Mouse (Mus musculus): ENCODE measurements around the gene Msrb2. TPM values are rescaled to one million over a fixed set of nuclear protein-coding genes. Genes with fewer than 3 reads are reported as not detected.

The Msrb2 gene
- polyA plus RNA-seq, 1 experiment from 2014 or later, result 24.6 TPM

DNA sequence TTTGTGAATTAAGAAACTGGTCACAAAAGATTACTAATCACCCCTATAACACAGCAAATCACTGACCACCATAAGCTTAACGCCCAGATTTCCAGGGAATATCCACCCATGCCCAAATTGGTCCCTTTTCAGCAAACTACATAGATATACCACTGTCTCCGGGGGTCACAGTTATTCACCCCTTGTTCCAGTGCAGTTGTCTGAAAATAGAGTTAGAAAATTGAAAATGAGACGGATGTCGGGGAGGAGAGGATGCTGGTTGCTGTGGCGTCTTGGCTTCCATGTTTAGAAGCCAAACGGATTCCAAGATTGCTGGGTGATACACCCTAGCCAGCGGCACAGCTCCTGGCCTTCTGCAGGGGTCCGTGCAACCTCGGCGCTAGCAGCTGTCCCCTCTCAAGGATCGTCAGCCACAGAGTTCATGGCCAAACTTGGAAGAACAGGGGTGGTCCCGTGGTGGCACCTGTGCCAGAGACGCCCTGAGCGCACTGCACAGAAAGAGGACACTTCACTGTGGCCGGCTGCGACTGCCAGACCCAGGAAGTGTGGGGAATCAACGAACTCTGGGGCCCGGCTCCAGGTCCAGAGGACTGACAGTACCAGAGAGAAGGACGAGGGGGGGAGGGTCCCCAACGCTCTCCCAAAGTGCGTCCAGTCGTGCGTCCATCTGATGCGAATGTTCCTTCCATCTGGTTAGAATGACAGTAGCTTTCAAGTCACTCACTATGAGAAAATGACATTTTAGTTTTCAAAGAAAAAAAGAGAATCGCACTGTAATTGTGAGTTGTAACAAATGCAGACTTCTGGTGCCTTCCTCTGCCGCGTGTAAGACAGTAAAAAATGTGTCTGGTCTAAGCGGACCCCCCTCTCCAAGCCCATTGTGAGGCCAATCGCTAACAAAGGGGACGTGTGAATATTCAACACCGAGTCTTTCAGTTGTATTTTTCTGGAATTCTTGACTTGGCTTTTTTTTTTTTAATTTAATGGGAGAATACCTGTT, 58.8 kb downstream of the Msrb2 start:
- Histone ChIP-seq H3K4me3 (ENCODE audit: low read depth, low read length) (no peak overlapping the region), H3K36me3 (ENCODE audit: control insufficient read depth, insufficient read depth, low read length) (no peaks in the 10 kb centered on the region), H3K4me2 (ENCODE audit: low read depth, severe bottlenecking) (no peak overlapping the region), H3K9ac (ENCODE audit: low read length) (no peak overlapping the region), H3K4me1 (ENCODE audit: control insufficient read depth, insufficient read depth, low read length) (0 out of 2 replicates have a peak, but pooled peaks cover 5% of the 10 kb centered on the region), H3K9me3 (ENCODE audit: control insufficient read depth, low read length) (no peaks in the 10 kb centered on the region), H3K27me3 (ENCODE audit: control insufficient read depth, insufficient read depth, low read length) (peaks cover 54% of the 10 kb centered on the region), H3K27ac (replicated peaks; ENCODE audit: low read depth, low read length) (no peak overlapping the region)
- no peak for ATAC-seq (ENCODE audit: insufficient number of reproducible peaks, low FRiP score, low TSS enrichment, low read depth)
- no peak for DNase-seq (ENCODE audit: low spot score)
- WGBS, result 3% methylated on average over 31 of the region's 31 CpGs

DNA sequence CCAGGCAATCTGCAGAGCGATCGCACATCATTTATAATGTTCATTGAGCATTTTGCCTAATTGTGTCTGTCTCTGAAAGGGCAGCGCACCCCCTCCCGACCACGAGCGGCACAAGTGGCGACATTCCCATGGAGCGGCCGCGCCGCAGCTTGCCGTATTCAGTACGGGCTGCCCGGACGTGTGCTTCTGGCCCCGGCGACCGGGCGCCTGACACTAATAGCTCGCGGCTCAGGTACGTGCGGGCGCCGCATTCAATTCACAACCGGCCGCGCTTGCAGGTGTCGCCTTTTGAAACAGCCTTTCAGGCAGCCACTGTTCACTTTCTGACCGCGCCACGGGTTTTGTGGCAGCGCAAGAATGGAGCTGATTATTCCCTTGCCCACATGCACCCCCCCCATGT, 59.5 kb downstream of the Msrb2 start:
- no peaks in the 10 kb centered on the region for H3K9me3 ChIP-seq (ENCODE audit: control insufficient read depth, low read length)
- no peak overlapping the region for H3K27ac ChIP-seq (replicated peaks; ENCODE audit: low read depth, low read length)
- peaks cover 54% of the 10 kb centered on the region for H3K27me3 ChIP-seq (ENCODE audit: control insufficient read depth, insufficient read depth, low read length)
- ATAC-seq (ENCODE audit: insufficient number of reproducible peaks, low FRiP score, low TSS enrichment, low read depth) (no peak), DNase-seq (ENCODE audit: low spot score) (peak; percentile 36)
- under 1% methylated on average over 33 of the region's 33 CpGs for WGBS
- H3K4me1 ChIP-seq (ENCODE audit: control insufficient read depth, insufficient read depth, low read length), result 0 out of 2 replicates have a peak, but pooled peaks cover 5% of the 10 kb centered on the region
- 0 out of 2 replicates have a peak overlapping the region, but pooled peaks have one; percentile 3 for H3K4me3 ChIP-seq (ENCODE audit: low read depth, low read length)
- H3K9ac ChIP-seq (ENCODE audit: low read length), result no peak overlapping the region
- no peaks in the 10 kb centered on the region for H3K36me3 ChIP-seq (ENCODE audit: control insufficient read depth, insufficient read depth, low read length)
- H3K4me2 ChIP-seq (ENCODE audit: low read depth, severe bottlenecking), result 0 out of 2 replicates have a peak overlapping the region, but pooled peaks have one; percentile 0

DNA sequence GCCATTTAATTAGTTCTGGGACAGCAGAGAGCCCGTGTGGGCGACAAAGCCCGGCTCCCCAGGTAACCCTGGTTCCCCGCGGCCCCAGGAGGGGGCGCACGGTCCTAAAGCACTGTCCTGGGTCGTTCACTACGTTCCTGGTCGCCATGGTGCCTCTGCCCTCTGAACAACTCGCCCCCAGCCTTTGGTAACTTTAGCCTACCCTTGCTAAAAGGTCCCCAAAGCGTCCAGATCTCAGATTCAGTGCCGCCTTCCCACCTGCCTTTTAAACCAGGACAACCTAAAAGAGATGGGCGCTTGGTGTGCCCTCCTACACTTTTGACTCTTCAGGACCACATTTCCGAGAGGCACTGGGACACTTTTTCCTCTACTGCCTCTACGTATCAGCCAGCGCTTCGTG, 59.9 kb downstream of the Msrb2 start:
- DNase-seq (ENCODE audit: low spot score), result peak; percentile 60
- no peak for ATAC-seq (ENCODE audit: insufficient number of reproducible peaks, low FRiP score, low TSS enrichment, low read depth)
- peaks cover 54% of the 10 kb centered on the region for H3K27me3 ChIP-seq (ENCODE audit: control insufficient read depth, insufficient read depth, low read length)
- H3K9ac ChIP-seq (ENCODE audit: low read length), result no peak overlapping the region
- under 1% methylated on average over 18 of the region's 18 CpGs for WGBS
- no peaks in the 10 kb centered on the region for H3K9me3 ChIP-seq (ENCODE audit: control insufficient read depth, low read length)
- H3K36me3 ChIP-seq (ENCODE audit: control insufficient read depth, insufficient read depth, low read length), result no peaks in the 10 kb centered on the region
- 0 out of 2 replicates have a peak overlapping the region, but pooled peaks have one; percentile 3 for H3K4me3 ChIP-seq (ENCODE audit: low read depth, low read length)
- 0 out of 2 replicates have a peak overlapping the region, but pooled peaks have one; percentile 0 for H3K4me2 ChIP-seq (ENCODE audit: low read depth, severe bottlenecking)
- 0 out of 2 replicates have a peak, but pooled peaks cover 5% of the 10 kb centered on the region for H3K4me1 ChIP-seq (ENCODE audit: control insufficient read depth, insufficient read depth, low read length)
- no peak overlapping the region for H3K27ac ChIP-seq (replicated peaks; ENCODE audit: low read depth, low read length)

DNA sequence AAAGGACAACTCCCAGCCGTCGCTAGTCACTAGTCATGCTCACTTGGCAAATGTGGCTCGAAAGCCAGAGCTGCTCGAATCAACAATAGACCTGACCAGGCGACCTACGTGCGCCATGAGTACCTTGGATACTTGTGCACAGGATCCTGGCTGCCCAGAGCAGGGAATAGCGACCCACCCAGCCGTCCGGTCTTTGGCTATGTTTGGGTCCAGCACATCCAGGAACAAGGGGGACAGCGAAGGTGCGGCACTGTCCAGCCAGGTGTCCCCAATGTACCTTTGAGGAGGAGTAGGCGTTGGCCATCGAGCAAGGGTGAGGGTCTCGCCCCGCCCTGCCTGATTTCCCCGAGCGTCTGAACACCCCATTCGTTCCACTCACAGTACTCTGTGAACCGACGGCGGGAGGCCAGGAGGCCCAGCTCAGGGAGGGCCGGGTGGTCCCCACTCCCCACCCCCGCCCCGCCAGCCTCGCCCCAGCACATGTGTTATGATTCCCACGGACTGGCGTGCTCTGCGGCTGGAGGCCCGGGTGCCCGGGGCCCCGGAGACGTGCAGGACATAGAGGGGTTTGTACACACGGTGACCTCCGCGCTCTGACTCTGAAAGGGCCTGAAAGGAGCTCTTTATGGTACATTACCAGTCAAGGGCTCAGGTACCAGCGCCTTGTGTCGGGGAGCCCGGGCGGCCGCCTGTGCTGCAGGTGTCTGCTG, 60.5 kb downstream of the Msrb2 start:
- Histone ChIP-seq H3K9ac (ENCODE audit: low read length) (no peak overlapping the region), H3K4me3 (ENCODE audit: low read depth, low read length) (no peak overlapping the region), H3K4me1 (ENCODE audit: control insufficient read depth, insufficient read depth, low read length) (0 out of 2 replicates have a peak, but pooled peaks cover 5% of the 10 kb centered on the region), H3K27ac (replicated peaks; ENCODE audit: low read depth, low read length) (no peak overlapping the region), H3K9me3 (ENCODE audit: control insufficient read depth, low read length) (no peaks in the 10 kb centered on the region), H3K27me3 (ENCODE audit: control insufficient read depth, insufficient read depth, low read length) (peaks cover 52% of the 10 kb centered on the region), H3K4me2 (ENCODE audit: low read depth, severe bottlenecking) (no peak overlapping the region), H3K36me3 (ENCODE audit: control insufficient read depth, insufficient read depth, low read length) (no peaks in the 10 kb centered on the region)
- DNase-seq (ENCODE audit: low spot score) (no peak), ATAC-seq (ENCODE audit: insufficient number of reproducible peaks, low FRiP score, low TSS enrichment, low read depth) (0 out of 2 replicates have a peak, but pooled peaks have one; percentile 35)
- 3% methylated on average over 41 of the region's 41 CpGs for WGBS

DNA sequence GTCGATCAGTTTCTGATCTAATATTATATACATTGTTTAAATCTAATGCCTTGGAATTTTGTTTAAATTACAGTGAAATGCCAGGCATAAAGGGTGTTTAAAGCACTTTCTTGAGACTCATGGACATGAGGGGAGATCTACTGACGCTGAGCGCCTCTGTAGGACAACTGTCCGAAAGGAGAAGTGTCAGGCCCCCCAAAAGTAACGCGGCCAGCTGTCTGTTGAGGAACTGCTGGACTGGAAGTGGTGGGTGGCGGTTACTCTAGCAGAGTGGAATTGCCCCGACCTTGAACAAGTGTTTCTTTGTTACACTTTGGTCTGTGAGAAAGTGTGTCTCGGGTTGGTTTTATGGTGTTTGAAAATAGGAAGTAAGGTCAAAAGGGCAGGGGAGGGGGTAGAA, 73.1 kb downstream of the Msrb2 start:
- 1% methylated on average over 9 of the region's 9 CpGs for WGBS
- Histone ChIP-seq H3K27me3 (ENCODE audit: control insufficient read depth, insufficient read depth, low read length) (peaks cover 79% of the 10 kb centered on the region), H3K36me3 (ENCODE audit: control insufficient read depth, insufficient read depth, low read length) (no peaks in the 10 kb centered on the region), H3K9ac (ENCODE audit: low read length) (no peak overlapping the region), H3K9me3 (ENCODE audit: control insufficient read depth, low read length) (no peaks in the 10 kb centered on the region), H3K4me1 (ENCODE audit: control insufficient read depth, insufficient read depth, low read length) (peaks cover 12% of the 10 kb centered on the region; the same call in 1 of the 2 replicates), H3K4me3 (ENCODE audit: low read depth, low read length) (no peak overlapping the region), H3K4me2 (ENCODE audit: low read depth, severe bottlenecking) (no peak overlapping the region), H3K27ac (replicated peaks; ENCODE audit: low read depth, low read length) (no peak overlapping the region)
- DNase-seq (ENCODE audit: low spot score) (no peak), ATAC-seq (ENCODE audit: insufficient number of reproducible peaks, low FRiP score, low TSS enrichment, low read depth) (no peak)

Other genes with a start within 250 kb of the Msrb2 start
- 0.15 TPM in 1 of 2 replicates, not detected in the other for gene Armc3, start 172.1 kb upstream of the Msrb2 start, polyA plus RNA-seq (2014; fragmentation: Nextera tagmentation; extraction: Ambion mirVana)
- not detected in 2 replicates for gene Ptf1a, start 74.2 kb downstream of the Msrb2 start, polyA plus RNA-seq (2014; fragmentation: Nextera tagmentation; extraction: Ambion mirVana)
- not detected in 2 replicates for gene 4921504E06Rik, start 182.5 kb downstream of the Msrb2 start, polyA plus RNA-seq (2014; fragmentation: Nextera tagmentation; extraction: Ambion mirVana)